Mouse (Mus musculus): Measurements from ENCODE around the gene Sh3kbp1. TPM values are rescaled to one million over a fixed set of nuclear protein-coding genes. Genes with fewer than 3 reads are reported as not detected.
"Not testable (repeated sequence)": the region's sequence is repeated elsewhere in the genome, so short reads cannot be mapped to it uniquely, and the experiment has no call there.

Gene Sh3kbp1
- polyA plus RNA-seq (2016; fragmentation: Nextera tagmentation; extraction: Ambion mirVana): 26.3 and 28.5 TPM in 2 replicates

GRCm38 (mm10) chrX:159626907-159627587 is at the start of gene Sh3kbp1:
TSS of gene Sh3kbp1 (plus strand) at chrX:159627272.
- Histone ChIP-seq H3K27ac (peak within 1 kb of the TSS; percentile 50), H3K36me3 (no peaks in the 10 kb centered on the region), H3K4me3 (replicated peaks) (peak within 1 kb of the TSS; percentile 55), H3K9ac (replicated peaks) (peak within 1 kb of the TSS; percentile 65), H3K9me3 (no peaks in the 10 kb centered on the region), H3K27me3 (peaks cover 63% of the 10 kb centered on the region), H3K4me2 (peak within 1 kb of the TSS; percentile 64), H3K4me1 (replicated peaks) (no peaks in the 10 kb centered on the region)
- WGBS: 16% methylated on average over 35 of the region's 60 CpGs
- ATAC-seq (ENCODE audit: insufficient number of reproducible peaks, insufficient read depth, low FRiP score, low TSS enrichment, low read depth): peak; percentile 91

GRCm38 (mm10) chrX:159584738-159585137 is 42.3 kb upstream of the Sh3kbp1 start:
- not testable (repeated sequence) for ATAC-seq (ENCODE audit: insufficient number of reproducible peaks, insufficient read depth, low FRiP score, low TSS enrichment, low read depth); H3K4me1 ChIP-seq (replicated peaks); H3K4me3 ChIP-seq (replicated peaks); H3K4me2 ChIP-seq; H3K27me3 ChIP-seq; H3K36me3 ChIP-seq; H3K27ac ChIP-seq; H3K9ac ChIP-seq (replicated peaks); H3K9me3 ChIP-seq
- WGBS: 80% methylated on average over 7 of the region's 7 CpGs

- H3K27me3 ChIP-seq: peaks cover 7% of the 10 kb centered on the region; the same call in 1 of the 2 replicates
- H3K4me1 ChIP-seq (replicated peaks): no peaks in the 10 kb centered on the region
- H3K4me3 ChIP-seq (replicated peaks): no peak overlapping the region
- H3K27ac ChIP-seq: no peak overlapping the region
- no peaks in the 10 kb centered on the region for H3K9me3 ChIP-seq
- ATAC-seq (ENCODE audit: insufficient number of reproducible peaks, insufficient read depth, low FRiP score, low TSS enrichment, low read depth): no peak
- WGBS: 82% methylated on average over 1 of the region's 1 CpGs
- no peak overlapping the region for H3K4me2 ChIP-seq
- no peaks in the 10 kb centered on the region for H3K36me3 ChIP-seq
- H3K9ac ChIP-seq (replicated peaks): no peak overlapping the region
These were observed 35.4 kb upstream of the Sh3kbp1 start for GRCm38 (mm10) chrX:159591633-159592032.

- no peak overlapping the region for H3K27ac ChIP-seq
- H3K9me3 ChIP-seq: no peaks in the 10 kb centered on the region
- no peaks in the 10 kb centered on the region for H3K4me1 ChIP-seq (replicated peaks)
- H3K9ac ChIP-seq (replicated peaks): no peak overlapping the region
- H3K4me2 ChIP-seq: no peak overlapping the region
- H3K27me3 ChIP-seq: peaks cover 20% of the 10 kb centered on the region
- ATAC-seq (ENCODE audit: insufficient number of reproducible peaks, insufficient read depth, low FRiP score, low TSS enrichment, low read depth): no peak
- H3K36me3 ChIP-seq: no peaks in the 10 kb centered on the region
- H3K4me3 ChIP-seq (replicated peaks): no peak overlapping the region
- 69% methylated on average over 1 of the region's 1 CpGs for WGBS
These were observed 29.6 kb upstream of the Sh3kbp1 start for GRCm38 (mm10) chrX:159597502-159597901.

- Histone ChIP-seq H3K27ac (no peak overlapping the region), H3K27me3 (peaks cover 9% of the 10 kb centered on the region), H3K4me2 (no peak overlapping the region), H3K4me3 (replicated peaks) (no peak overlapping the region), H3K36me3 (no peaks in the 10 kb centered on the region), H3K9ac (replicated peaks) (no peak overlapping the region), H3K4me1 (replicated peaks) (no peaks in the 10 kb centered on the region), H3K9me3 (no peaks in the 10 kb centered on the region)
- ATAC-seq (ENCODE audit: insufficient number of reproducible peaks, insufficient read depth, low FRiP score, low TSS enrichment, low read depth): no peak
- 85% methylated on average over 2 of the region's 2 CpGs for WGBS
These were observed 22.2 kb upstream of the Sh3kbp1 start for GRCm38 (mm10) chrX:159604832-159605231.

- H3K27me3 ChIP-seq: peaks cover 4% of the 10 kb centered on the region
- no peaks in the 10 kb centered on the region for H3K36me3 ChIP-seq
- H3K4me3 ChIP-seq (replicated peaks): no peak overlapping the region
- no peaks in the 10 kb centered on the region for H3K4me1 ChIP-seq (replicated peaks)
- no peaks in the 10 kb centered on the region for H3K9me3 ChIP-seq
- H3K4me2 ChIP-seq: no peak overlapping the region
- H3K27ac ChIP-seq: no peak overlapping the region
- H3K9ac ChIP-seq (replicated peaks): no peak overlapping the region
- ATAC-seq (ENCODE audit: insufficient number of reproducible peaks, insufficient read depth, low FRiP score, low TSS enrichment, low read depth): no peak
- WGBS: 47% methylated on average over 6 of the region's 6 CpGs
These were observed 20.1 kb upstream of the Sh3kbp1 start for GRCm38 (mm10) chrX:159606936-159607335.

GRCm38 (mm10) chrX:159626208-159626906 is 715 bp upstream of the Sh3kbp1 start:
- peak overlapping the region; percentile 64 for H3K4me2 ChIP-seq

GRCm38 (mm10) chrX:159627588-159628566 is 805 bp downstream of the Sh3kbp1 start:
- WGBS: 12% methylated on average over 44 of the region's 56 CpGs
- Histone ChIP-seq H3K4me3 (replicated peaks) (peak overlapping the region; percentile 55), H3K27ac (peak overlapping the region; percentile 50), H3K27me3 (peaks cover 56% of the 10 kb centered on the region), H3K9ac (replicated peaks) (peak overlapping the region; percentile 65), H3K4me1 (replicated peaks) (no peaks in the 10 kb centered on the region), H3K36me3 (no peaks in the 10 kb centered on the region), H3K9me3 (no peaks in the 10 kb centered on the region), H3K4me2 (peak overlapping the region; percentile 64)
- peak; percentile 44; the same call in 1 of the 2 replicates for ATAC-seq (ENCODE audit: insufficient number of reproducible peaks, insufficient read depth, low FRiP score, low TSS enrichment, low read depth)

More at GRCm38 (mm10) chrX:159626208-159626906, 715 bp upstream of the Sh3kbp1 start:
- Histone ChIP-seq H3K9ac (replicated peaks) (no peak overlapping the region), H3K9me3 (no peaks in the 10 kb centered on the region), H3K36me3 (no peaks in the 10 kb centered on the region), H3K27ac (no peak overlapping the region), H3K4me3 (replicated peaks) (peak overlapping the region; percentile 55), H3K4me1 (replicated peaks) (no peaks in the 10 kb centered on the region), H3K27me3 (peaks cover 64% of the 10 kb centered on the region)
- WGBS: 25% methylated on average over 12 of the region's 12 CpGs
- ATAC-seq (ENCODE audit: insufficient number of reproducible peaks, insufficient read depth, low FRiP score, low TSS enrichment, low read depth): peak; percentile 61

GRCm38 (mm10) chrX:159628629-159629028 is 1.6 kb downstream of the Sh3kbp1 start:
- Histone ChIP-seq H3K4me2 (peak overlapping the region; percentile 64), H3K4me3 (replicated peaks) (peak overlapping the region; percentile 55; the same call in 1 of the 2 replicates), H3K27me3 (peaks cover 56% of the 10 kb centered on the region), H3K27ac (no peak overlapping the region), H3K36me3 (no peaks in the 10 kb centered on the region), H3K9ac (replicated peaks) (0 out of 2 replicates have a peak overlapping the region, but pooled peaks have one; percentile 65), H3K4me1 (replicated peaks) (no peaks in the 10 kb centered on the region), H3K9me3 (no peaks in the 10 kb centered on the region)
- 63% methylated on average over 4 of the region's 4 CpGs for WGBS
- ATAC-seq (ENCODE audit: insufficient number of reproducible peaks, insufficient read depth, low FRiP score, low TSS enrichment, low read depth): no peak

- no peaks in the 10 kb centered on the region for H3K4me1 ChIP-seq (replicated peaks)
- peaks cover 56% of the 10 kb centered on the region for H3K27me3 ChIP-seq
- H3K4me3 ChIP-seq (replicated peaks): no peak overlapping the region
- no peaks in the 10 kb centered on the region for H3K36me3 ChIP-seq
- ATAC-seq (ENCODE audit: insufficient number of reproducible peaks, insufficient read depth, low FRiP score, low TSS enrichment, low read depth): no peak
- no peak overlapping the region for H3K4me2 ChIP-seq
- 34% methylated on average over 2 of the region's 2 CpGs for WGBS
- H3K9me3 ChIP-seq: no peaks in the 10 kb centered on the region
- H3K27ac ChIP-seq: no peak overlapping the region
- no peak overlapping the region for H3K9ac ChIP-seq (replicated peaks)
These were observed 2.1 kb downstream of the Sh3kbp1 start for GRCm38 (mm10) chrX:159629203-159629602.

Data from limb, embryonic 12.5 days (tissue).